Mouse (Mus musculus) ES-E14 (cell line): ENCODE measurements around the gene Med22. TPM values are rescaled to one million over a fixed set of nuclear protein-coding genes. Genes with fewer than 3 reads are reported as not detected.

Source experiments
- DNase-seq: peaks from one replicate; pipeline ENCODE4 v3.0.0-alpha.2; 2013; ENCODE audit warnings: low read depth, low spot score
- H3K27ac ChIP-seq: 2 replicates; pipeline ENCODE4 v1.5.1; 2012; ENCODE audit warnings: low read depth, mild to moderate bottlenecking, low read length, moderate library complexity, mixed read lengths; ENCODE audit not compliant: poor library complexity, insufficient read depth, severe bottlenecking
- H3K36me3 ChIP-seq: 2 replicates; pipeline ENCODE4 v1.6.1; 2012; ENCODE audit warnings: mild to moderate bottlenecking, low read length, moderate library complexity, mixed read lengths; ENCODE audit not compliant: control insufficient read depth, poor library complexity, insufficient read depth, severe bottlenecking
- H3K4me1 ChIP-seq, 2 experiments: fragments of 150-350 bp in 1 of 2; sonication (generic) in 1 of 2; 2 replicates each; pipeline ENCODE4 v1.6.1; 2012; ENCODE audit warnings: low read length in 2 of 2, mild to moderate bottlenecking in 1 of 2, mixed read lengths in 1 of 2; ENCODE audit not compliant: control insufficient read depth in 2 of 2, insufficient read depth in 2 of 2, poor library complexity in 1 of 2
- H3K4me3 ChIP-seq, 2 experiments: fragments of 150-350 bp in 1 of 2; sonication (generic) in 1 of 2; 2 replicates each; pipeline ENCODE4 v1.5.1; 2012; ENCODE audit warnings: low read length in 2 of 2, low read depth in 1 of 2, mild to moderate bottlenecking in 1 of 2, mixed read lengths in 1 of 2; ENCODE audit not compliant: insufficient read depth in 1 of 2, poor library complexity in 1 of 2, severe bottlenecking in 1 of 2
- H3K9ac ChIP-seq: 2 replicates; pipeline ENCODE4 v1.6.1; 2012; ENCODE audit warnings: low read depth, mild to moderate bottlenecking, low read length, mixed read lengths; ENCODE audit not compliant: poor library complexity, insufficient read depth, severe bottlenecking
- H3K9me3 ChIP-seq: fragments of 150-350 bp; sonication (generic); 2 replicates; pipeline ENCODE4 v1.6.1; 2012; ENCODE audit warnings: low read depth, mild to moderate bottlenecking, low read length; ENCODE audit not compliant: control insufficient read depth, insufficient read depth
- CHD2 ChIP-seq: IDR thresholded peaks from 2 replicates; pipeline ENCODE4 v1.6.1; 2014; ENCODE audit warnings: mild to moderate bottlenecking, low read depth, low read length, inconsistent platforms
- HCFC1 ChIP-seq: IDR thresholded peaks from 2 replicates; pipeline ENCODE4 v1.6.1; 2012; ENCODE audit warnings: low read length, inconsistent platforms, borderline replicate concordance; ENCODE audit not compliant: insufficient read depth
- MAFK ChIP-seq: IDR thresholded peaks from 2 replicates; pipeline ENCODE4 v1.6.1; 2014; ENCODE audit warnings: mild to moderate bottlenecking, low read depth, low read length, inconsistent platforms; ENCODE audit not compliant: insufficient read depth
- ZC3H11A ChIP-seq: IDR thresholded peaks from 2 replicates; pipeline ENCODE4 v1.6.1; 2012; ENCODE audit warnings: low read depth, mild to moderate bottlenecking, inconsistent platforms, low read length, borderline replicate concordance
- ZNF384 ChIP-seq: IDR thresholded peaks from 2 replicates; pipeline ENCODE4 v1.6.1; 2012; ENCODE audit warnings: low read depth, low read length, inconsistent platforms
- in situ Hi-C, 2 experiments: fragments of 600-800 bp; cut with MboI; formaldehyde crosslinking; loops; one replicate each; pipeline ENCODE4 v1.15.1; 2025; ENCODE audit warnings: low sequenced_read_pairs in 2 of 2, inconsistent platforms in 1 of 2; ENCODE audit not compliant: unreplicated experiment in 2 of 2
- total RNA-seq: library from RNA; depleted of rRNA; stranded (reverse); fragments of 300-350 nt; gene quantifications from 2 replicates; pipeline ENCODE4 v1.2.3, GENCODE M21; 2012

Med22 gene
- total RNA-seq, 1 experiment = 38.8 TPM

DNA sequence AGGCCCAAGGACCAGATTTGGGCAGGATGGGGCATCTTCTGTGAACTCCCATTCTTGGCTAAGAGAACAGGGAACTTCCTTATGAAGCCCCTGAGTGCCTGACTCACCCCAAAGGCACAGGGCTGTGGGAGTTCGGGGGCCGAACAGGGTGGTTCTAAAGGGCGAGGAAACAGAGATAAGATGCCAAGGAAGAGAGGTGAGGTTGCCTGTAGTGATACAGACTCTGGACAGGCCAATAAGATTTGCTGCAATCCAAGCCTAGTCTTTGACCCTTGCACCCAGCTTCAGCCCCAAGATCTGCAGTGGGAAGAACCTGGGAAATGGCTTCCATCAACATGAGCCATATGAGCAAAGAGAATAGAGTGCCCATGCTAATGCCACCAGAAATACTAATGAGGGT lies 32.8 kb upstream of the Med22 start:
- in situ Hi-C loops = no loop called here
- no peak for TF ChIP-seq CHD2
- no peak for TF ChIP-seq HCFC1
- TF ChIP-seq ZC3H11A = no peak
- TF ChIP-seq MAFK = no peak
- TF ChIP-seq ZNF384 = no peak
- DNase-seq = no peak
- Histone ChIP-seq H3K9me3 (no peaks in the 10 kb centered on the region), H3K9ac (no peak overlapping the region), H3K4me3 (no peak overlapping the region), H3K36me3 (no peaks in the 10 kb centered on the region), H3K4me1 (no peaks in the 10 kb centered on the region), H3K27ac (no peak overlapping the region)

DNA sequence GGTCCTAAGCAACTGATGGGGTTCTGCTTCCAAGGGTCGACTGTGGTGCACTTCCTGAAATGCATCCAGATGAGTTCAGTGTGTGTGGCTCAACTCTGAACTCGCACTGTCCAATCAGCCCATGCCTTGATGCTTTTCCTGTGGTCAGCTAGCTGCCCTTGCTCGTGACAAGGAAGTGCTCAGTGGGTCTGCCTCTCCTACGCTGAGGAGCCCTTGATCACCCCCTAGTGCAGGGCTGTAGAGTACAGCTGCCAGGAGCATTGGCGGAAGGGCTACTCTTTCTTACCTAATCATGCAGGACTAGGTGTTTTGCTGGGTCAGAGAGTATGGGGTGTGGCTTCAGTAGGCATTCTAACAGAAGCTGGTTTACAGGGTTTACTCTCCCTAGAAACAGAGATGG lies 31.1 kb upstream of the Med22 start:
- DNase-seq = no peak
- Histone ChIP-seq H3K4me1 (no peaks in the 10 kb centered on the region), H3K4me3 (no peak overlapping the region), H3K9me3 (no peaks in the 10 kb centered on the region), H3K36me3 (no peaks in the 10 kb centered on the region), H3K9ac (no peak overlapping the region), H3K27ac (no peak overlapping the region)
- in situ Hi-C loops = no loop called here
- TF ChIP-seq HCFC1 = no peak
- no peak for TF ChIP-seq CHD2
- TF ChIP-seq ZNF384 = no peak
- TF ChIP-seq ZC3H11A = no peak
- TF ChIP-seq MAFK = no peak

GRCm38 (mm10) chr2:26936425-26936824 lies 25.9 kb upstream of the Med22 start:
- in situ Hi-C loops = no loop called here
- H3K4me1 ChIP-seq = peaks cover 2 to 7% of the 10 kb centered on the region in 2 experiments; a peak in 2 of 4 replicates
- no peak overlapping the region for H3K27ac ChIP-seq
- no peaks in the 10 kb centered on the region for H3K9me3 ChIP-seq
- no peak for DNase-seq
- H3K36me3 ChIP-seq = peaks cover 3% of the 10 kb centered on the region; the same call in 1 of the 2 replicates
- H3K9ac ChIP-seq = no peak overlapping the region
- no peak for TF ChIP-seq HCFC1
- TF ChIP-seq ZNF384 = no peak
- no peak for TF ChIP-seq MAFK
- no peak for TF ChIP-seq CHD2
- TF ChIP-seq ZC3H11A = no peak
- no peak overlapping the region for H3K4me3 ChIP-seq

- no peak overlapping the region for H3K9ac ChIP-seq
- H3K27ac ChIP-seq = no peak overlapping the region
- H3K4me1 ChIP-seq = peaks cover 2 to 7% of the 10 kb centered on the region in 2 experiments; a peak in 2 of 4 replicates
- TF ChIP-seq ZNF384 = no peak
- no peak for TF ChIP-seq MAFK
- no peak for TF ChIP-seq ZC3H11A
- no peak for TF ChIP-seq CHD2
- no peak for TF ChIP-seq HCFC1
- H3K36me3 ChIP-seq = peaks cover 5% of the 10 kb centered on the region
- H3K4me3 ChIP-seq = no peak overlapping the region
- no peaks in the 10 kb centered on the region for H3K9me3 ChIP-seq
- DNase-seq = no peak
- in situ Hi-C loops = no loop called here
Measured at GRCm38 (mm10) chr2:26935286-26935685, 24.8 kb upstream of the Med22 start.
